Mouse (Mus musculus) embryonic facial prominence, embryonic 15.5 days (tissue): Measurements from ENCODE around the gene Haao. TPM values are rescaled to one million over a fixed set of nuclear protein-coding genes. Genes with fewer than 3 reads are reported as not detected.
A peak's percentile ranks its signal among the peaks of the same experiment; 100 is the strongest.

Experiments
- ATAC-seq: fragments of 200-750 bp; cut with Nextera tagmentation; 2 replicates; pipeline ENCODE4 v1.8.0; 2017; ENCODE audit warnings: low read depth, moderate TSS enrichment; ENCODE audit not compliant: insufficient number of reproducible peaks, low FRiP score, low TSS enrichment
- H3K27ac ChIP-seq: fragments of 300-500 bp; sonication (generic); replicated peaks from 2 replicates; pipeline ENCODE4 v1.5.1; 2015; ENCODE audit warnings: mild to moderate bottlenecking, inconsistent platforms
- H3K27me3 ChIP-seq: fragments of 300-500 bp; sonication (generic); 2 replicates; pipeline ENCODE4 v1.6.1; 2015; ENCODE audit warnings: inconsistent platforms
- H3K36me3 ChIP-seq: fragments of 300-500 bp; sonication (generic); 2 replicates; pipeline ENCODE4 v1.6.1; 2015; ENCODE audit warnings: mild to moderate bottlenecking, inconsistent platforms
- H3K4me1 ChIP-seq: fragments of 300-500 bp; sonication (generic); 2 replicates; pipeline ENCODE4 v1.6.1; 2015; ENCODE audit warnings: inconsistent platforms
- H3K4me2 ChIP-seq: fragments of 300-500 bp; sonication (generic); replicated peaks from 2 replicates; pipeline ENCODE4 v1.6.1; 2015; ENCODE audit warnings: mild to moderate bottlenecking, inconsistent platforms
- H3K4me3 ChIP-seq: fragments of 300-500 bp; sonication (generic); replicated peaks from 2 replicates; pipeline ENCODE4 v1.5.1; 2015; ENCODE audit warnings: mild to moderate bottlenecking, inconsistent platforms
- H3K9ac ChIP-seq: fragments of 300-500 bp; sonication (generic); 2 replicates; pipeline ENCODE4 v1.6.1; 2015; ENCODE audit warnings: inconsistent platforms
- H3K9me3 ChIP-seq: fragments of 300-500 bp; sonication (generic); replicated peaks from 2 replicates; pipeline ENCODE4 v1.6.1; 2016; ENCODE audit warnings: inconsistent platforms
- WGBS: fragments of 180-500 bp; shearing (Covaris S2); methylation state at CpG from one replicate; pipeline ENCODE4 v1.1.7; 2015; 5-methylcytosine and 5-hydroxymethylcytosine counted together
- polyA plus RNA-seq: library from polyadenylated mRNA; unstranded; fragments of >200 nt; fragmentation: Nextera tagmentation; extraction: Ambion mirVana; gene quantifications from 2 replicates; pipeline ENCODE4 v1.2.1, GENCODE M21; 2015

Haao gene
- polyA plus RNA-seq = 1.1 and 1.6 TPM in 2 replicates

DNA sequence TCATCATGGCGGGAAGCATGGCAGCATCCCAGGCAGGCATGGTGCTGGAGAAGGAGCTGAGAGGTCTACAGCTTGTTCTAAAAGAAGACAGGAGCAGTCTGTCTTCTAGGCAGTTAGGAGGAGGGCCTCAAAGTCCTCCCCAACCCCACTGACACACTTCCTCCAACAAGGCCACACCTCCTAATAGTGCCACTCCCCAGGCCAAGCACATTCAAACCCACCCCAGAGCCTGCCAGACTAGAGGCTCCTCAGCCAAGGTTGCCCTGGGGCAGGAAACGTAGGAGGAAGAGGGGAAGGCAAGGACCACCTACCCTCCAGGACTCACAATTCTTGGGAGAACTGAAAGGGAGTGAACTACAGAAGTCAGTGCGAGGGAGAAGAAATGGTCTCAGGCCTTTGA is at the start of gene Haao:
Gene Haao, minus strand, starts transcription at position 149 of the 400 bp plus-strand sequence.
- H3K4me3 ChIP-seq = no peak within 1 kb of the TSS
- WGBS = 66% methylated on average over 3 of the region's 3 CpGs
- no peak within 1 kb of the TSS for H3K4me2 ChIP-seq
- peaks cover 4% of the 10 kb centered on the region; the same call in 1 of the 2 replicates for H3K4me1 ChIP-seq
- H3K36me3 ChIP-seq = no peaks in the 10 kb centered on the region
- H3K9me3 ChIP-seq = no peaks in the 10 kb centered on the region
- H3K27ac ChIP-seq = no peak within 1 kb of the TSS
- ATAC-seq = no peak
- no peaks in the 10 kb centered on the region for H3K27me3 ChIP-seq
- no peak within 1 kb of the TSS for H3K9ac ChIP-seq

DNA sequence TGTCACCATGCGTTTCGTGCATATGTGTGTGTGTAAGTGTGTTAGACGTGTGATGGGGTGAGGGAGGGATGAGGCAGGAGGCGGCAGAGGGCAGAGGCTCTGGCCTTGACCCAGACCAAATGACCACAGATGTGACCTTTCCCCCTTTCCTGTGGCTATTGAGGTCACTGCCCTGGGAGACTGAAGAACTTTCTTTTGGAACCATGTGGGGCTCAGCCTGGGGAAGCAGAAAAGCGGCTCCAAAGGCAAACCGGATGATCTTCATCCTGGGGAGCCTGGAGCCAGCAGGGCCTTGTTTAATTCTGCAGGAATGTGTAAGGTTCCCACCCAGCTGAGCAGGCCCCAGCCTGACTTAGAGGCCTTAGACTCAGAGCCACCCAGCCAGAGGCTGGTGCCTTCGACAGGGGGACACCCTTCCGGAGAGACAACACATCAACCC is 49.6 kb upstream of the Haao start:
- Histone ChIP-seq H3K27me3 (no peaks in the 10 kb centered on the region), H3K4me1 (peaks cover 56% of the 10 kb centered on the region), H3K4me2 (no peak overlapping the region), H3K4me3 (no peak overlapping the region), H3K27ac (peak overlapping the region; percentile 79), H3K36me3 (no peaks in the 10 kb centered on the region), H3K9me3 (no peaks in the 10 kb centered on the region), H3K9ac (no peak overlapping the region)
- ATAC-seq = no peak
- WGBS = 39% methylated on average over 8 of the region's 8 CpGs

DNA sequence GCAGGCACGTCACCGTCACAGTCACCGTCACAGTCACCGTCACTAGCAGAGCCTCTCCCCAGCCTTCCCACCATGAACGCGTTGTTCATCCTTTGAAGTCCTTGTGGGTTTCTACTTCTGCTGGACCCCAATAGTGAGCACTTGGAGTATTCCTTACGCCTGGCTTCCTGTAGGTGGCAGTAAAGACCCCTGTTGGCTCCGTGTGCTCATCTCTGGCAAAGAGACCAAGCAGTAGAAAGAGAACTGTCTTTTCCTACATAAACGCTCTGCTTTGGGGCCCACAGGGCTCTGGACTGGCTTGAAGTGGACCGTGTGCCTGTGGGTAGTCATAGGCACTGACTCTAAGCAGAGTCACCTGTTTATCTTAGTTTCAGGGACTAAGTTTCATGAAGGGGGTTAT is 49.0 kb upstream of the Haao start:
- Histone ChIP-seq H3K9me3 (no peaks in the 10 kb centered on the region), H3K4me1 (peaks cover 56% of the 10 kb centered on the region), H3K4me2 (no peak overlapping the region), H3K27ac (peak overlapping the region; percentile 79), H3K36me3 (no peaks in the 10 kb centered on the region), H3K4me3 (no peak overlapping the region), H3K9ac (no peak overlapping the region), H3K27me3 (no peaks in the 10 kb centered on the region)
- 16% methylated on average over 10 of the region's 10 CpGs for WGBS
- ATAC-seq = no peak

DNA sequence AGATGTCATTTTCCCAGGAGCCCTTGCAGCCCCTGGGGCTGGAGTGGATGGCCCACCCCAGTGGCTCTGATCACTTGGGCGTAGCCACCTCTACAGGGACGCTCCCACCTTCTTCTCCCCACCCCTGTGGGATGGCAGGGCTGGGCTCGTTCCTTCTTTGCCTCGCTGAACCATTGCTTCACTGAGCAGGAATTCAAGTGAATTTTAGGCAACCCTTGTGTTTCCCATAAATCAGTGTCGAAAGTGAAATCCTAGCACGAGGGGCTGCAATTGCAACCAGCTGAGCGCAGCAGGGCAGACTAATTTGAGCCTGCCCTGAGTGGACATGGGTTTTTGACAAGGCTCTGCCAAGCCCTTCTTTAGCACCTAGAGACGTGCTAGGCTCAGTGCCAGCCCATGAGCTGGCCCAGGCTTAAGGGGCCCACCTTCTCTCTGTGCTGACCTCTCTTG is 47.6 kb upstream of the Haao start:
- Histone ChIP-seq H3K9ac (no peak overlapping the region), H3K4me1 (peaks cover 60% of the 10 kb centered on the region), H3K36me3 (no peaks in the 10 kb centered on the region), H3K9me3 (no peaks in the 10 kb centered on the region), H3K4me3 (no peak overlapping the region), H3K4me2 (no peak overlapping the region), H3K27me3 (no peaks in the 10 kb centered on the region), H3K27ac (peak overlapping the region; percentile 85)
- WGBS = 21% methylated on average over 8 of the region's 8 CpGs
- peak; percentile 59 for ATAC-seq

DNA sequence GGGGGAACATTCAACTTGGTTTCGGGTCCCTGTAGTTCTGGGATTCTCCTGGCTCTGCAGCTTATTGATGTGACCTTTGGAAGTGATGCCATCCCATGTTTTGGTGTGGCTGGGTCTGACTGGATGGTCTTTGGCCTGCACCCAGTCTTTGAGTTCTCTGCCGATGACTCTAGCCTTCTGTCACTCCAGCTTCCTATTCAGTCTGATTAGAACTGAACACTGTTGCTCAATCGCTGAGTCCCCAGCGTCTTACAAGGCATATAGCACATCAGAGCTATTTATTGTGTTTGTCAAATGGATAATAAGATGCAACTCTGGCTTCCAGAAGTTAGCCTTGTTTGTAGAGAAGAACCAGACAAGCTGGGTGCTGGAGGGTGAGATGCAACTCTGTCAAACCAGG is 45.4 kb upstream of the Haao start:
- no peak overlapping the region for H3K4me3 ChIP-seq
- H3K27ac ChIP-seq = no peak overlapping the region
- H3K4me2 ChIP-seq = no peak overlapping the region
- H3K9ac ChIP-seq = no peak overlapping the region
- H3K9me3 ChIP-seq = no peaks in the 10 kb centered on the region
- H3K4me1 ChIP-seq = peaks cover 68% of the 10 kb centered on the region
- no peaks in the 10 kb centered on the region for H3K36me3 ChIP-seq
- 84% methylated on average over 4 of the region's 4 CpGs for WGBS
- H3K27me3 ChIP-seq = no peaks in the 10 kb centered on the region
- no peak for ATAC-seq

DNA sequence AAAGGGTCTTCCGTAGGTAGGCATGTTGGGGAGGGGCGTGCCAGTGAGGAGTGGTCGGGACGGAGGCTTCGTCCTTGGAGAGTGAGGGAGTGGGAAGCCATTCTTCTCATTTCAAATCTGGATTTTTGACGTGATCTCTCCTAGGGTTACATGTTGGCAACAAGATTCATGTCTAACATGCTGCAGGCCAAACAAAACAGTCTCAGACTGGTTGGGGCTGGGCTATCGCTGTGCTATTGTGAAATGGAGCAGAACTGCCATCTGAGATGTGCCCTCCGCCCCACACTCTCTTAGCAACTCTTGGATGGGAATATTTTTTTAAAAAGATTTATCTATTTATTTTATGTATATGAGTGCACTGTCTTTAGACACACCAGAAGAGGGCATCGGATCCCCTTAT is 44.1 kb upstream of the Haao start:
- Histone ChIP-seq H3K36me3 (no peaks in the 10 kb centered on the region), H3K4me2 (no peak overlapping the region), H3K9me3 (no peaks in the 10 kb centered on the region), H3K4me3 (no peak overlapping the region), H3K9ac (no peak overlapping the region), H3K27ac (peak overlapping the region; percentile 40), H3K4me1 (peaks cover 63% of the 10 kb centered on the region), H3K27me3 (no peaks in the 10 kb centered on the region)
- 51% methylated on average over 9 of the region's 9 CpGs for WGBS
- ATAC-seq = no peak

DNA sequence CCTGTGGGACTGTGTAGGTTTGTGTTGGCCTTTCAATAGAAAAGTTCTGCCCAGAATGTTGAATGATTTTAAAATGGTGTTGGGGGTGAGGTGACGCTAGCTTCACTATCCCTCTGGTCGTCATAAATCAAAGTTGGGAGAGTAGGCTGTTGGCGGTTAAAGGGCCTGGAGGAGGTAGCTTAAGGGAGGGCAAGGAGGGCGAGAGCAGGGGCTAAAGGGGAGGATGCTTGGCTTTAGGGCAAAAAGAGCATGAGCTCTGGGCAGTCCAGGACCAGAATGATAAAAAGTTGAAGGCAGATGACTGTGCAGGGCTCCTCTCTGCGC is 42.6 kb upstream of the Haao start:
- Histone ChIP-seq H3K27me3 (no peaks in the 10 kb centered on the region), H3K4me2 (no peak overlapping the region), H3K9me3 (no peaks in the 10 kb centered on the region), H3K4me3 (no peak overlapping the region), H3K4me1 (peaks cover 53% of the 10 kb centered on the region), H3K9ac (no peak overlapping the region), H3K36me3 (no peaks in the 10 kb centered on the region), H3K27ac (peak overlapping the region; percentile 89)
- ATAC-seq = no peak
- WGBS = 66% methylated on average over 5 of the region's 5 CpGs

DNA sequence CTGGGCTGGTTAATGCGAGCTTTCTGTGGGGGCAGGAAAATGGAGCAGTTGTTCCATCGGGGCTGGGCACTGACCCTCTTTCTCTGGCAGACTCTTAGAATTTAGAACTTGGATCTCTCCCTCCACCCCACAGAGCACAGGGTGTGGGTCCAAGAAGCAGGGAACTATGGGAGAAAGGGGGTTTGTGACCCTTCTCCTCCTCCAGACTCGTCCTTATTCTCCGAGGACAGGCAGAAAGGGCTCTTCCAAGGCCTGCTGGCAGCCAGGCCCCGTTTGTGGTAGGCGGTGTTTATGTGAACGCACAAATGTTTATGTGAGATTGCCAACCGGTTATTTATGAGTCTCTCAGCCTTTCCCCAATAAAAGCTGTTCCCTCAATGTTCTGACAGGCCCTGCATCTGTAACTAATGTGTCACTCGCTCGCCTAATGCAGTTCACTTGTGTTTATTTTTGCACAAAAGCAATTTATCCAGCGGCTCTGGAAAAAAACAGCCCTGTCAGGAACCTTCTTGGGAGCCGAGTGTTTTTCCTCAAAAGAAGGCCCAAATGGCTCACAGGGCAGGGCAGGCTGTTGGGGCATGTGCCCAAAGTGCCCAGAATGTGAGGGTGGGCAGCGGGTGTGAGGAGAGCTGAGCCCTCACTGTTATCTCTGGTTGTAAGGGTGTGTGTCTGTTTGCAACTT is 42.1 kb upstream of the Haao start:
- 33% methylated on average over 13 of the region's 13 CpGs for WGBS
- Histone ChIP-seq H3K4me3 (no peak overlapping the region), H3K27ac (peak overlapping the region; percentile 89), H3K9ac (no peak overlapping the region), H3K9me3 (no peaks in the 10 kb centered on the region), H3K36me3 (no peaks in the 10 kb centered on the region), H3K4me2 (no peak overlapping the region), H3K27me3 (no peaks in the 10 kb centered on the region), H3K4me1 (peaks cover 48% of the 10 kb centered on the region)
- ATAC-seq = peak; percentile 61; the same call in 1 of the 2 replicates

DNA sequence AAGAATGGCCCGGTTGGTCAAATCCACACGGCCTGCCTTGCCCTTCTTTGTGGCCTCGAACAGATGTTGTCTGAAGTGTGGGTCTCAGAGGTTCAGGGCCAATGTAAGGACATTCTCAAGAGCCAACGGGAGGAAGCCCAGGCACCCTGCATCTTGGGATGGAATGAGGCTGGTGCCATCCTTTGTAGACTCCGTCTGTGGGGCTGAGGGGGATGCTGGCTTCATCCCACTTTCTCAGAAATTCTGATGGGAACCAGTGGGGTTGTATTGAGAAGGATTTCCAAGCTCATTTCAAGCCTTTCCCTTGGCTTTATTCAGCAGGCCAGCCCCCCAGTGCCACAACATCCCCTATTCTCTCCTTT is 41.5 kb upstream of the Haao start:
- Histone ChIP-seq H3K36me3 (no peaks in the 10 kb centered on the region), H3K9me3 (no peaks in the 10 kb centered on the region), H3K27ac (peak overlapping the region; percentile 89), H3K4me3 (no peak overlapping the region), H3K9ac (no peak overlapping the region), H3K4me2 (no peak overlapping the region), H3K27me3 (no peaks in the 10 kb centered on the region), H3K4me1 (peaks cover 48% of the 10 kb centered on the region)
- no peak for ATAC-seq
- WGBS = 69% methylated on average over 5 of the region's 5 CpGs

DNA sequence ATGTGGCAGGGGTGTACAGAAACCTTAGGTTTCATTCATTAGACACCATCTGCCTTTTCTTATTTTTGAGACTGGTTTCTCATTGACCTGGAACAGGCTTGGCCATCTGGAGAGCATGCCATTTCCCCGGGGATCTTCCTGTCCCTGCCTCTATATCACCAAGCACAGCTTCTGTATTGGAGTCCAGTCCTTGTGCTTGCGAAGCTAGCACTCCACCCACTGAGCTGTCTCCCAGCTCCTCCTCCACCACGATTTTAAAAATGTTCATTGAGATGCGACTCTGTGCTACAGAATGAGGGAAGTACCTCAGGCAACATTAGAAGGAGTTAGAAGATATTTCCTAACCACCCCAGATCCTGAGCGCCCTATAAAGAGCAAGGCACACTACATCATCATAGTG is 39.5 kb upstream of the Haao start:
- WGBS = 81% methylated on average over 5 of the region's 5 CpGs
- ATAC-seq = no peak

DNA sequence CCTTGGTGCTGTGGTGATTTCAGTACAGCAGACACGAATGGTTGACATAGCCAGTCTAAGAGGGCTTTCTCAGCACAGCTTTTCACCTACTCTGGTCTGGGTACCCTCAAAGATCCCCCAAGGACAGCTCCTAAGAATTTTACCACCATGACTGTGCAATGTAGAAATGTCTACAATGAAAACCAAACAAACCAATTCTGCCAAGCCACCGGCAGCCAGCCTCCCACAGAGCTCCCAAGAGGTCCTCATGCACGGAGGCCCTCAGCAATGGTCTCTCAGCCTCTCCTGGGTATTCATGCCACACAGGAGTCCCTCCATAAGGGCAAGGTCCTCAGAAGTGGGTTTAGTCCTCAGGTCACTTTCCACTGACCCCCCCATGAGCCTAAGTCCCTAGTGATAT is 38.6 kb upstream of the Haao start:
- Histone ChIP-seq H3K9ac (no peak overlapping the region), H3K4me1 (peaks cover 38% of the 10 kb centered on the region), H3K4me2 (no peak overlapping the region), H3K9me3 (no peaks in the 10 kb centered on the region), H3K27me3 (no peaks in the 10 kb centered on the region), H3K27ac (no peak overlapping the region), H3K4me3 (no peak overlapping the region), H3K36me3 (no peaks in the 10 kb centered on the region)
- no peak for ATAC-seq
- 70% methylated on average over 3 of the region's 3 CpGs for WGBS

More for the DNA sequence above, 39.5 kb upstream of the Haao start:
- H3K9me3 ChIP-seq = no peaks in the 10 kb centered on the region
- H3K4me1 ChIP-seq = peaks cover 47% of the 10 kb centered on the region
- H3K36me3 ChIP-seq = no peaks in the 10 kb centered on the region
- no peak overlapping the region for H3K4me2 ChIP-seq
- no peak overlapping the region for H3K9ac ChIP-seq
- H3K27ac ChIP-seq = no peak overlapping the region
- no peak overlapping the region for H3K4me3 ChIP-seq
- H3K27me3 ChIP-seq = no peaks in the 10 kb centered on the region

DNA sequence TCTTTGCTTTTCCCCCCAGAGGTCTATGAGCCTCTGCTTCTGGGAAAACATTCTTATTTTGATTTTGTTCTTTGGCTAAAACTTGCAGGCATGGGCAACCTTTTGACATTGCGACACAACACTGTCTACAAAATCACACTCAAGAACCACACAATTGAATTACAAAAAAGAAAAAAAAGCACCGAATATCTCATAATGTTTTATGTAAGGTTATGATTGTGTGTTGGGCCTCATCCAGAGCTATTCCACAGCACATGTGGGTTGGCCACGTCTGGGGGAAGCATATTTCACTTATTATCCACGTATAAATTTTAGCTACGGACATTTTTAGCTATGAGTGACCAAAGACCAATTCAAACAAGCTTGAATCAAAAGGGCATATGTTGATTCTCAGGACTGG is 38.0 kb upstream of the Haao start:
- Histone ChIP-seq H3K4me2 (no peak overlapping the region), H3K27ac (no peak overlapping the region; the same call in 1 of the 2 replicates), H3K4me3 (no peak overlapping the region), H3K9ac (no peak overlapping the region), H3K36me3 (no peaks in the 10 kb centered on the region), H3K9me3 (no peaks in the 10 kb centered on the region), H3K4me1 (peaks cover 32% of the 10 kb centered on the region), H3K27me3 (no peaks in the 10 kb centered on the region)
- 50% methylated on average over 5 of the region's 5 CpGs for WGBS
- ATAC-seq = no peak
